Mouse (Mus musculus) heart, embryonic 13.5 days (tissue): ENCODE data around the gene D430042O09Rik. TPM values are rescaled to one million over a fixed set of nuclear protein-coding genes. Genes with fewer than 3 reads are reported as not detected.

Source experiments
- ATAC-seq: fragments of 200-750 bp; cut with Nextera tagmentation; 2 replicates; pipeline ENCODE4 v1.8.0; 2017; ENCODE audit warnings: moderate TSS enrichment; ENCODE audit not compliant: insufficient number of reproducible peaks, low FRiP score, low TSS enrichment; ENCODE audit errors: extremely low read depth
- H3K27ac ChIP-seq: fragments of 300-500 bp; sonication (generic); replicated peaks from 2 replicates; pipeline ENCODE4 v1.5.1; 2015; ENCODE audit warnings: moderate library complexity, mild to moderate bottlenecking, inconsistent platforms
- H3K27me3 ChIP-seq: fragments of 300-500 bp; sonication (generic); replicated peaks from 2 replicates; pipeline ENCODE4 v1.6.1; 2015; ENCODE audit warnings: mild to moderate bottlenecking, inconsistent platforms
- H3K36me3 ChIP-seq: fragments of 300-500 bp; sonication (generic); 2 replicates; pipeline ENCODE4 v1.6.1; 2015; ENCODE audit warnings: mild to moderate bottlenecking, inconsistent platforms
- H3K4me1 ChIP-seq: fragments of 300-500 bp; sonication (generic); 2 replicates; pipeline ENCODE4 v1.6.1; 2015; ENCODE audit warnings: inconsistent platforms
- H3K4me2 ChIP-seq: fragments of 300-500 bp; sonication (generic); 2 replicates; pipeline ENCODE4 v1.6.1; 2015; ENCODE audit warnings: inconsistent platforms, mild to moderate bottlenecking, moderate library complexity
- H3K4me3 ChIP-seq: fragments of 300-500 bp; sonication (generic); 2 replicates; pipeline ENCODE4 v1.5.1; 2015; ENCODE audit warnings: moderate library complexity, mild to moderate bottlenecking, inconsistent platforms
- H3K9ac ChIP-seq: fragments of 300-500 bp; sonication (generic); 2 replicates; pipeline ENCODE4 v1.6.1; 2015; ENCODE audit warnings: inconsistent platforms, mild to moderate bottlenecking, moderate library complexity
- H3K9me3 ChIP-seq: fragments of 300-500 bp; sonication (generic); 2 replicates; pipeline ENCODE4 v1.6.1; 2016; ENCODE audit warnings: inconsistent platforms
- WGBS: fragments of 180-500 bp; shearing (Covaris S2); methylation state at CpG from one replicate; pipeline ENCODE4 v1.1.7; 2015; ENCODE audit warnings: mixed read lengths; 5-methylcytosine and 5-hydroxymethylcytosine counted together
- polyA plus RNA-seq: library from polyadenylated mRNA; unstranded; fragments of >200 nt; fragmentation: Nextera tagmentation; extraction: Ambion mirVana; gene quantifications from 2 replicates; pipeline ENCODE4 v1.2.1, GENCODE M21; 2015

D430042O09Rik gene
- polyA plus RNA-seq, 1 experiment from 2014 or later, result 6.9 TPM

DNA sequence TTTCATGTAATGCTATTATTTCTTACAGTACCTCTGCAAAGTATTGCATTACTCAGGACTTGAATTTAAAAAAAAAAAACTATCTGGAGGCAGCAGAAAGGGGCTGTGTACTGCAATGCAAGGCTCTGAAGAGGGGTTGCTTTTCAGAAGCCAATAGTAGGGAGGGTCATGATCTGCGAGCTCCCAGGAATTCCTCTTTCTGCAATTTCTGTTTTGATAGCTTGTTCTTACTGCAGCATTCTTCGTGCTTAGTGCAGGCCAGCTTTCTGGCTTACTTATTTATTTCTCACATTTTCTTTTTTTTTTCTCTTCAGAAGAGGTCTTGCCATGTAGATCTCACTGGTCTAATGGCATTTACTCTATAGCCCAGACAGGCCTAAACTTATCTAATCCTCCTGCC is 32.8 kb downstream of the D430042O09Rik start:
- Histone ChIP-seq H3K36me3 (no peaks in the 10 kb centered on the region), H3K4me2 (no peak overlapping the region), H3K4me1 (peaks cover 22% of the 10 kb centered on the region), H3K27ac (no peak overlapping the region), H3K9me3 (no peaks in the 10 kb centered on the region), H3K9ac (no peak overlapping the region), H3K27me3 (no peaks in the 10 kb centered on the region), H3K4me3 (no peak overlapping the region)
- WGBS, result 65% methylated on average over 2 of the region's 2 CpGs
- ATAC-seq, result no peak

DNA sequence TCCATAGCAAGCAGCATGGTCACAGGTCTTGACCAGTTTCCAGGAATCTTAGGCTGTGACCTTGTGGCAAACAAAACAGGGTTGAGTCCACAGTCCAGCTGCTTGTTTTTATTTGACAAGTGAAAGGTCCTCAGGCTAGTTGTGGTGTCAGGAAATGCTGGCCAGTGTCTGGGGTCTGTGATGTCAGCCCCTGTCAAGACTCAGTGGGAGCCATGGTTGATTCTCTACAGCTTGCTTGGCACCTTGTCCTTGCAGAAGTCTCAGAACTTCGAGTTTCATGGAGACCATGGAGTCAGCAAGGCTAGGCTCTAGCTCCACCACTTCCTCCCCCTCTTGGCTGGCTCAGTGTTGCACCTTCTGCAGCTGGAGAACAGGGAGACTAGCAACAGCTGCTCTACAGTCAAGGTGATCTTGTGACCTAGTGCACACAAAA is 33.6 kb downstream of the D430042O09Rik start:
- H3K36me3 ChIP-seq, result no peaks in the 10 kb centered on the region
- H3K27me3 ChIP-seq, result no peaks in the 10 kb centered on the region
- no peak overlapping the region for H3K9ac ChIP-seq
- 34% methylated on average over 1 of the region's 1 CpGs for WGBS
- no peak overlapping the region for H3K4me3 ChIP-seq
- no peaks in the 10 kb centered on the region for H3K9me3 ChIP-seq
- H3K4me1 ChIP-seq, result peaks cover 22% of the 10 kb centered on the region
- H3K4me2 ChIP-seq, result no peak overlapping the region
- no peak for ATAC-seq
- no peak overlapping the region for H3K27ac ChIP-seq

DNA sequence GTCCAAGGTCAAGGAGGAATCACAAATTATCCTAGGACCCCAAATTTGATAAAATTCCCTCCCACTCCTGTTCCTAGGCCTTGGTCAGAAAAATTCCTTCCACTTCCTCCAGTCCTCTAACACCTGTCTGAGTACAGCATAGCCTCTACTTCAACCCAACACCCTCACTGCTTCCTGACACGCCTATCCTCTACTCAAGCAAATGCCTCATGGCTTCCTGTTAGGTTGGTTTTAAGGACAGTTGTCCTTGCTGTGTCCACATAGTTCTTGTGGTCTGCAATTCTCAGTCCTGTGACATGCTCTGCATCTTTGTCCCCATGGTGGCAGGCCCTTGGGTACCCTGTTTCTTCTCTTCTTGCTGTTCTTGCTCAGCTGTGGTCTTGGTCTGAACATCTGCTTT is 37.1 kb downstream of the D430042O09Rik start:
- H3K27me3 ChIP-seq, result no peaks in the 10 kb centered on the region
- H3K4me2 ChIP-seq, result no peak overlapping the region
- H3K27ac ChIP-seq, result no peak overlapping the region
- 77% methylated on average over 1 of the region's 1 CpGs for whole genome bisulfite sequencing
- H3K36me3 ChIP-seq, result no peaks in the 10 kb centered on the region
- no peak overlapping the region for H3K9ac ChIP-seq
- no peak for ATAC-seq
- no peaks in the 10 kb centered on the region for H3K9me3 ChIP-seq
- no peak overlapping the region for H3K4me3 ChIP-seq
- peaks cover 25% of the 10 kb centered on the region for H3K4me1 ChIP-seq

DNA sequence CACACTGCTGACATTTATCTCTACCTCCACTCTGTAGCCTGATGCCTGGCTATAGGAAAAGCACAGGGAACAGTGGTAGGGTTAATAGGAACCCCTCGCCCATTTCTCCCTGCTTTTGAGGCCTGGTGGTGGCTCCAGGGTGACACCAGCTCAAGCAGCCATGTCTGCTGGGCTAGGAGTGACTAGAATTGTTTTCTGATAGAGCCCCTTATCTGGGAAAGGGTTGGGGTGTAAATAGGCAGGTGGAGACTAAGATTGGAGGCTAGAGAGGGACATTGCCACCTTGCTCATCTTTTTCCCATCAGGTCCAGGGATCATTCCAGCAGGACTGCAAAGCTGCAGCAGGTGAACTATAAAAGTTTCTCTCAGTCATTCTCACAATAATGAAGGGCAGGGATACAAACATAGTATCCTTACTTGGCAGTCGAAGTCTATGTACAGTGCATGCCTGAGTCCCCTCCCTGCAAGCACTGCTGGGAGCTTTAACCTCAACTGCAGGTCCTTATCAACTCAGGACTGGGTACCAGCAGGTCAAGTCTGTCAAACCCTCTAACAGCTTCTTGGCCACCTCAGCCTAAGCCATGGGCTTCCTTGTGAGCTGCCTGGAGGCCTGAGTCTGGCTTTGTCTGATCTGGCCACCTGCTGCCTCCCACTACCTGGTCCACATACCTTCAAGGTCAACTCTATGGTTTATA is 39.1 kb downstream of the D430042O09Rik start:
- no peak overlapping the region for H3K4me2 ChIP-seq
- H3K36me3 ChIP-seq, result no peaks in the 10 kb centered on the region
- H3K9ac ChIP-seq, result no peak overlapping the region
- H3K9me3 ChIP-seq, result no peaks in the 10 kb centered on the region
- H3K4me1 ChIP-seq, result peaks cover 20% of the 10 kb centered on the region
- H3K27me3 ChIP-seq, result no peaks in the 10 kb centered on the region
- no peak overlapping the region for H3K27ac ChIP-seq
- H3K4me3 ChIP-seq, result no peak overlapping the region
- 77% methylated on average over 2 of the region's 2 CpGs for WGBS
- ATAC-seq, result 0 out of 2 replicates have a peak, but pooled peaks have one; percentile 14

DNA sequence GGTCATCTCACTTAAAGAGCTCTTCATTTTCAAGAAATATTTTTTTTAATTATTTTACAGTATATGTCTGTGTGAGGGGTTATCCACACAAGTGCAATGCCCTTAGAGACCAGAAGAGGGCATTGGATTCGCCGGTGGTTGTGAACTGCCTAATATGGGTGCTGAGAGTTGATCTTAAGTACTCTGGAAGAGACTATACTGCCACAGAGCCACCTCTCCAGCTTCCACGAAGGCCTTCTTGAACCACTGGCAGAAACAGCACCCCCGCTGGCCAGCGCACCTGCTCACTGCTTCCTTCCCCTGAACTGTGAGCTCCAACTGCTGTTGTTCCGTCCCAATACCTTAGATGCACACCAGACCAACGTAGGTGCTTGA is 39.6 kb downstream of the D430042O09Rik start:
- H3K4me2 ChIP-seq, result no peak overlapping the region
- H3K36me3 ChIP-seq, result no peaks in the 10 kb centered on the region
- H3K27me3 ChIP-seq, result no peaks in the 10 kb centered on the region
- H3K9me3 ChIP-seq, result no peaks in the 10 kb centered on the region
- peaks cover 23% of the 10 kb centered on the region for H3K4me1 ChIP-seq
- H3K9ac ChIP-seq, result no peak overlapping the region
- no peak for ATAC-seq
- no peak overlapping the region for H3K4me3 ChIP-seq
- 64% methylated on average over 7 of the region's 7 CpGs for WGBS
- H3K27ac ChIP-seq, result no peak overlapping the region

DNA sequence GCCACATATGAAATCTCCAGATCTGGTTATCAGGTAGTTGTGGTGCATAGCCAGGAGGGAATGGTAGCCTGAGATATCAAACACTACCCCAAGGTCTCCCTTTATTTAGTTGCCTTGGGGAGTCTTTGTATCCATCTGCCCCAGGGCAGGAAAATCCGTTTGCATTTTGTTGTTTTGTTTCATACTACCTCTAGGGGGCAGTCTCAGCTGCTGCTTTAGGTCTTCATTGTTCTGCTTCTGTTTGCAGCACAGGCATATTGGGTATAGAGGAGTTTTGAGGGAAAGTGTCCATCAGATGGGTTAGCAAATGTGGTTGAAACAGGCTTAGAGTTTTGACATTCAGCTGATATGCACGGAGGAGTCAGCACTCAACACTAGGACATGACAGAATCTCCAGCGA is 40.5 kb downstream of the D430042O09Rik start:
- no peak overlapping the region for H3K27ac ChIP-seq
- H3K9ac ChIP-seq, result no peak overlapping the region
- H3K27me3 ChIP-seq, result no peaks in the 10 kb centered on the region
- no peak for ATAC-seq
- peaks cover 30% of the 10 kb centered on the region for H3K4me1 ChIP-seq
- WGBS, result 46% methylated on average over 3 of the region's 3 CpGs
- H3K9me3 ChIP-seq, result no peaks in the 10 kb centered on the region
- no peak overlapping the region for H3K4me2 ChIP-seq
- no peak overlapping the region for H3K4me3 ChIP-seq
- no peaks in the 10 kb centered on the region for H3K36me3 ChIP-seq

DNA sequence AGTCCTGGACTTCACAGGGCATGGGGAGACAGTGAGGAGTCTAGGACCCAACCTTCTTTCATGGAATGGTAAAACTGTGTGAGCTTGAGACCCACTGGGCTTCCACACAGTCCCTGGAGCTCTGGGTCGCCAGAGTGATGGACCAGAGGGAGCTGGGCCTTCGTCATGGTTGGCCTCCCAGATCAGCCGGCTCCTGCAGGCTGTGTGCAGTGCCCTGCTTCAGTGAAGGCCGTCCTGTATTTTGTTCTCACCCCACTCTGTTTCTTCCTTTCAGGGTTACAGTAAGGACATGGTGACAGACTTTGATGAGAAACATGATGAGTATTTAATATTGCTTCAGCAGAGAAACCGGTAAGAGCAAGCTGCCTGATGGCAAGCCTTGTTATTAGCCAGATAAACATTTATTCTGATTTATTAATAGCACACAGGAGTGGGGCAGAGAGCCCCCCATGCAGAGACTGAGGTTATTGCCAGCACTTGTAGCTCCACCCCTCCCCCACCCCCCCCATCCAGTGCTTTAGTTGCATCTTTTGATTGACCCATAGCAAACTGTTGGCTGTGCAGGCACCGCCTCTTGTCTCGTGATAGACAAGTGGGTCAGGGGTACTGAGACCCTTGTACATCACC is 45.1 kb downstream of the D430042O09Rik start:
- Histone ChIP-seq H3K9me3 (no peaks in the 10 kb centered on the region), H3K36me3 (no peaks in the 10 kb centered on the region), H3K27ac (peak overlapping the region; percentile 94), H3K4me3 (no peak overlapping the region), H3K4me2 (no peak overlapping the region), H3K27me3 (no peaks in the 10 kb centered on the region), H3K4me1 (peaks cover 52% of the 10 kb centered on the region), H3K9ac (peak overlapping the region; percentile 44; the same call in 1 of the 2 replicates)
- WGBS, result 48% methylated on average over 7 of the region's 7 CpGs
- ATAC-seq, result no peak

DNA sequence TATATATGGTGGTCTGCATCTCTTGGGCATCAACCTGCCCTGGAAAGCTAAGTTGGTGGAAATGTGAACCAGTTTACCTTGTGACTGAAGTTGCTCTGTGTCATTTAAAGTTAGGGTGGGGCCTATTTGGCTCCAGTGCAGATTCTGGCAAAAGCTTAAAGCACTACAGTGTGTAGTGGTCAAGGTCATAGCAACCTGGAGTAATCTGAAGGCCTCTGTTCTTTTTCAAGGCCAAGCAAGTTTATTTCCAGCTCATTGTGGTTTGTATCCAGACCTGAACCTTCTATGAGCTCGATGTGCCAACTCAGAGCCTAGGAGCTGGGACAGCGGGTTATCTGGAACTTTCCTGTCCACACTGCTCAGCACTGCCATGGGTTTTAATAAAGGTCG is 45.6 kb downstream of the D430042O09Rik start:
- H3K9ac ChIP-seq, result no peak overlapping the region

DNA sequence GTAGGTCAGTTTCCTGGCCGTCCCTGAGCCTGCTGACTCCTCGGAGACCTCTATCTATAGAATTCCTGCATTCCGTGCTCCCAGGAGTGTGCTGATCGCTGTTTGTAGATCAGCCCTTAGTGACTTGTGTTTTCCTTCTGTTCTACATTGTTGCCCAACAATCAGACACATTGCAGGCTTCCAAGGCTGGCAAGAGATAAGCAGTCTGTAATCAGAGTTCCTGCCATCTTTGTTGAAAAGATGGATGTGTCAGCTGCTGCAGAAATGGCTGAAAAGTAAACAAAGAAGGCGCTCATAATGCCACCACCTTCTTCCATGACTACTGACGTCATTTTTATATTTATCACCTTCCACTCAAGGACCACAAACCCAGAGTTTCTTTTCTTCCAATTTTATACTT is 49.1 kb downstream of the D430042O09Rik start:
- H3K9me3 ChIP-seq, result no peaks in the 10 kb centered on the region
- H3K27ac ChIP-seq, result peak overlapping the region; percentile 75
- 20% methylated on average over 6 of the region's 6 CpGs for WGBS
- no peaks in the 10 kb centered on the region for H3K27me3 ChIP-seq
- no peak for ATAC-seq
- H3K4me2 ChIP-seq, result no peak overlapping the region
- H3K9ac ChIP-seq, result peak overlapping the region; percentile 33; the same call in 1 of the 2 replicates
- H3K4me3 ChIP-seq, result no peak overlapping the region
- peaks cover 74% of the 10 kb centered on the region for H3K4me1 ChIP-seq
- H3K36me3 ChIP-seq, result peaks cover 13% of the 10 kb centered on the region

More for the DNA sequence above, 45.6 kb downstream of the D430042O09Rik start:
- no peak for ATAC-seq
- no peaks in the 10 kb centered on the region for H3K36me3 ChIP-seq
- H3K4me1 ChIP-seq, result peaks cover 57% of the 10 kb centered on the region
- H3K4me2 ChIP-seq, result no peak overlapping the region
- WGBS, result 52% methylated on average over 3 of the region's 3 CpGs
- no peaks in the 10 kb centered on the region for H3K27me3 ChIP-seq
- peak overlapping the region; percentile 94 for H3K27ac ChIP-seq
- no peak overlapping the region for H3K4me3 ChIP-seq
- no peaks in the 10 kb centered on the region for H3K9me3 ChIP-seq

DNA sequence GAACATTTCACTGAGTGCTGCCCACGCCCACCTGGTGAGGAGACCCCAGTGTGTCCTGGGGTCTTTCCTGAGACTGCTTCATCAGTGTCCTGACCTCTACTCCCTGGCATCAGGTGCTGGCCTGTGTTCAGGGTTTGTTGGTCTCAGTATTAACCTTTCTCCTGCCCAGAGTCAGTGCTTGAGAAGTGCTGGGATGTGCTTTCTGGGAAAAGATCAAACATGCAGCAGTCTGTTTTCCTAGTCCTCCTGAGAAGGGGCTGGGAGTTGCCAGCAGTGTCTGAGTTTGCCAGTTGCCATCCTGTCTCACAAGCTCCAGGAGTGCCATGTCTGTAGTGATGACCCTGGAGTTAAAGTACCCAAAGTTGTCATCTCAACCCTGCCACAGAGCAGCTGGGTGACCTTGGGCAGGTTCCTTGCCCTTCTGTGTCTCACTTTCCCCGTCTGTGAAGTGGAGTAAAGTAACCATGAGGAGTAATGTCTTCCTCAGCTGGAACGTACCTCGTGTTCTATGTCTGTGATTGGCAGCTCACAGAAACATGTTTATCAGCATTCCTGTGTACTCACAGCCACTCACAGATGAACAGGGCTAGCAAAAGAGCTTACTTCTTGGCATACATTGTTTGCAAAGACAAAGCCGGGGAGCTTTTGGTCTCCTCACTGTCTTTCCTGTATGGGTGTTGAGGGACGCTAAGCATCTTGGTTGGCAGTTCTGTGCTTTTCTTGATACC is 50.4 kb downstream of the D430042O09Rik start:
- Histone ChIP-seq H3K36me3 (peaks cover 15% of the 10 kb centered on the region), H3K4me3 (no peak overlapping the region), H3K9ac (peak overlapping the region; percentile 16; the same call in 1 of the 2 replicates), H3K9me3 (no peaks in the 10 kb centered on the region), H3K4me2 (no peak overlapping the region), H3K27me3 (no peaks in the 10 kb centered on the region), H3K4me1 (peaks cover 74% of the 10 kb centered on the region), H3K27ac (peak overlapping the region; percentile 49)
- WGBS, result 45% methylated on average over 6 of the region's 6 CpGs
- ATAC-seq, result no peak

DNA sequence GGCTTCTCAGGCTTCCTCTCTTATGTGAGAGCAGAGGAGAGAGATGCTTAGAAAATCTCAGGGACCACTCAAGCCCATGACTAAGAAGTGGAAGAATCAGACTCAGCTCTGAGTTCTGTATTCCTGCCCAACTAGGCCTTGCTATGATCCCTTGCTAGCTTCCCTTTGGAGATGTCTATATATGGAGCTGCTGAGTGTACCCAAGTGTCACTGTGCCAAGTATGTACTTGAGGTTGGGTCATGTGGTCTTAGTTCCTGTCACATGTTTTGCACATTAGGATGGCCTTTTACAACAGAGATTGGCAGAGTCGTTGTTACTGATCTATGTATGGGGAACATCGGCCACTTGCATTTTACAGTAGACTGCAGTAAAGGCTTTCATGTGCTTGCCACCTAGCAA is 54.6 kb downstream of the D430042O09Rik start:
- H3K4me2 ChIP-seq, result no peak overlapping the region
- peak overlapping the region; percentile 52; the same call in 1 of the 2 replicates for H3K9ac ChIP-seq
- WGBS, result 62% methylated on average over 2 of the region's 2 CpGs
- peaks cover 84% of the 10 kb centered on the region for H3K4me1 ChIP-seq
- H3K36me3 ChIP-seq, result peaks cover 15% of the 10 kb centered on the region
- H3K9me3 ChIP-seq, result no peaks in the 10 kb centered on the region
- no peak for ATAC-seq
- H3K27ac ChIP-seq, result peak overlapping the region; percentile 97
- no peaks in the 10 kb centered on the region for H3K27me3 ChIP-seq
- no peak overlapping the region for H3K4me3 ChIP-seq
